Mouse (Mus musculus): ENCODE measurements around the gene Smarcd1.
"Not testable (repeated sequence)": the region's sequence is repeated elsewhere in the genome, so short reads cannot be mapped to it uniquely, and the experiment has no call there.

Smarcd1 gene

DNA sequence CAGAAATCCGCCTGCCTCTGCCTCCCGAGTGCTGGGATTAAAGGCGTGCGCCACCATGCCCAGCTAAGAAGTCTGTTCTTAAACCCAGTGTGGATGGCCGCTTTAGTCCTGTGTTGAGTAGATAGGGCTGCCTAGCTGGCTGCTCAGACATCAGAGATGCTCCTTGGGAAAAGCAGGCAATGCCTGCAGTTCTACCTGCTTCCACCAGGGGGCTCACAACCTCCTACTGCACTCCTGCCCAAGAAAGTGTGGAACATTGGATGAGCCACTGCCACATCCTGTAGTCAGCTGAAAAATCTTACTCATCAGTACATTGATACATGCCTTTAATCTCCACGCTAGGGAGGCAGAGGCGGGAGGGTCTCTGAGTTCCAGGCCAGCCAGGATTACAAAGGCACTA lies 12.9 kb downstream of the Smarcd1 start:
- DNase-seq (ENCODE audit: low read depth, low spot score), result peak; percentile 84

DNA sequence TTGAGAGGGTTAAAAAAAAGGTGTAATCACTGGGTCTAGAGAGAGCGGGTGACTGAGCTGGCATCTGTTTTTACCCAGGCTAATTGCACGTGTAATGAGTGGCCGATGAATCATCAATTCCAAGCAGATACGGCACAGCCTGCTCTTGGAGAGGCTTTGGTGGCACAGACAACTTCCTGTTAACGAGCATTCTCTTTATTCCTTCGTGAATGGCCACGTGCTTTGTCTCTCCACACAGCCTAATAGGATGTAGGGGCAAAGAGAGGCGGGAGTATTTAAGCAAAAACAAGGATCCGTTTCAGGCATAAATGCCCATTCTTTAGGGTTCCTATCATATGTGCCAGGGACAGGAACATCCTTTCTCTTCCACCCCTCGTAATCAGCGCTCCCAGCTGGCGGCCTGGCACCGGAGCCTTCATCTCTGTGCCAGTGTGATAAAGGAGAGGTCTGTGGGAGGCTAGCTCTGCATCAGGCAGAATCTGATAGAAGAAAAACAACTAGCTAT lies 13.5 kb downstream of the Smarcd1 start:
- no peak for DNase-seq (ENCODE audit: low read depth, low spot score)

DNA sequence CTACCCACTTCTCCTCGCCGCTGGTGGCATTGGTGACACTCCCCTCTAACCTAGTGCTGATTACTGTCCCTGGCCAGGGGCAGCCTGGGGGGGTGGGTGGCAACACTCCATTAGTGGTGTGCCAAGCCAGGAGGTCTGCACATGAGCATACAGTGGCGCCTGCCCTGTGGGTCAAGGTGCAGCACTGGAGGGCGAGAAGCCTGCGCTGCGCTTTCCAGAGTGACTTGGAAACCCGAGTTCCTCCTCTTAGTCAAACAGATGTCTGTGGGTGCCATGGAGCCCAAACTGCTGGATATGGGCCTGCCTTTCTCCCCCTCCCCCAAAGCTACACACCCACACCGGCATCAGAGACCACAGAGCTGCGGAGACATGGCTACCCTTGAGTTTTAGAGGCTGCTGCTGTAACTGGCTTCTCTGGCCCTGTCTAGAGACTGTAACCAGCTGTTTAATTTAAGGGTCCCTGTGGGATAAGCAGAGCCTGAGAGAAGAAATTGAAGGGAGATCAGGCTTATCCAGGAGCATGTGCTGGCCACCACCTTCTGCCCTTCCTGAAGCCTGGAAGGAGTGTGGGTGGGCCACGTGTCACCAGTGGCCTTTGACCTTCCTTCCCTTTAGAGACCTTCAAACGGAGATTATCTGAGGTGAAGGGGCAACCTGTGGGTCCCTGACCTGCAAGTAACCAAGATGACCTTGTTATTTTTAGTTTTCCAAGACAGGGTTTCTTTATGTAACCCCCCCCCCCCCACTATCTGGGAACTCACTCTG lies 14.2 kb downstream of the Smarcd1 start:
- DNase-seq (ENCODE audit: low read depth, low spot score), result no peak

DNA sequence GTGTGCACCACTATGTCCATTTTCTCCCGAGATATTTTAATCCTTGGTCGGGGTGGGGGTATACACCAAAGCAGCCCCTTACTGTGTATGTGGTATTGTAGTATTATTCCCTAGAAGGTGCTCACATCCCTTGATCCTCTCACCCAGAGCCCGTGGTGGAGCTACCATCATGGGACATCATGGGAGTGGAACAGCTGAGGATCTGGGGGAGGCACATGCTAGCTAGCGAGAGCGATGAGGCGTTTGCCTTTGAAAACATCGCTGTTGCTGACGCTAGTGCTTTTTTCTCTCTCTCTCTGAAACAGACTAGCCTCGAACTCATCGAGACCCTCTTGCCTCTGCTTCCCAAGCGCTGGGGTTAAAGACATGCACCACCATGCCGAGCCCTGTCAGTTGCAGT lies 14.9 kb downstream of the Smarcd1 start:
- no peak for DNase-seq (ENCODE audit: low read depth, low spot score)

DNA sequence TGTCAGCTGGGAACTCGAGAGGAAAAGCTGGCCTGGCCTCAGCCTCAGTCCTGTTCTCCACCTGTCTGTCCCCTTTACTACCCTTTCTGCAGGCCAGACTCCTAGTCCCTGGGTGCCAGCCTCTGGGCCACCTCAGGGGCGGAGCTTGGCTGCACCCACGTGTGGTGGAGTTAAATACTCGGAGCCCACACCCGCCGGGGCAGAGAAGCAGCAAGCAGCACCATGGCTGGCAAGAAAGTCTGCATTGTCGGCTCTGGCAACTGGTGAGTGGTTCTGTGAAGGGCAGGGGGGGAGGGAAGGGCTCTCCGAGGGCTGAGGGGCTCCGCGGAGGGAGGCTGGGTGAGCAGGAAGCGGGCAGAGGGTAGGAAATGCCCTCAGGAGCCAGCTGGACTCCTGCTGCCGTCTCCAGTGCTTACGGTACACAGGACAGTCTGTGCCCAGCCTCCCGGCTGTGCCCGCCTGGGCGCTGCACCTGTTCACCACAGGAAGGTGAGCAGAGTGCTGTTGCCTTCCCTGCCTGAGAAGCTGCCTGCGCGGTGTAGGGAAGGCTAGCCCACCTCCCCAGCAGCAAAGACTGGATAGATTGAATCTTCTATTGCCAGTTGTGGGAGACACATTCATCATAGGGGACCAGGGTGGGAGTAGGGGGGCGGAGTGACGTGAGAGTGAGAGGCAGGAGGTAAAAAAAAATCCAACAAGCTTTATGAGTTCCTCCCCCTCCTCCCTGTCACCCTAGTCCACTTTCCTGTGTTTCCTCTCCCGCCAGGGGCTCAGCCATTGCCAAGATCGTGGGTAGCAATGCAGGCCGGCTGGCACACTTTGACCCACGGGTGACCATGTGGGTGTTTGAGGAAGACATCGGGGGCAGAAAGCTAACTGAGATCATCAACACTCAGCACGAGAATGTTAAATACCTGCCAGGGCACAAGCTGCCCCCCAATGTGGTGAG lies 15.7 kb downstream of the Smarcd1 start, which contains the start of gene Gpd1:
Gene Gpd1 (plus strand): TSS at position 130 of the 949 bp plus-strand sequence.
- no peak for DNase-seq (ENCODE audit: low read depth, low spot score)

DNA sequence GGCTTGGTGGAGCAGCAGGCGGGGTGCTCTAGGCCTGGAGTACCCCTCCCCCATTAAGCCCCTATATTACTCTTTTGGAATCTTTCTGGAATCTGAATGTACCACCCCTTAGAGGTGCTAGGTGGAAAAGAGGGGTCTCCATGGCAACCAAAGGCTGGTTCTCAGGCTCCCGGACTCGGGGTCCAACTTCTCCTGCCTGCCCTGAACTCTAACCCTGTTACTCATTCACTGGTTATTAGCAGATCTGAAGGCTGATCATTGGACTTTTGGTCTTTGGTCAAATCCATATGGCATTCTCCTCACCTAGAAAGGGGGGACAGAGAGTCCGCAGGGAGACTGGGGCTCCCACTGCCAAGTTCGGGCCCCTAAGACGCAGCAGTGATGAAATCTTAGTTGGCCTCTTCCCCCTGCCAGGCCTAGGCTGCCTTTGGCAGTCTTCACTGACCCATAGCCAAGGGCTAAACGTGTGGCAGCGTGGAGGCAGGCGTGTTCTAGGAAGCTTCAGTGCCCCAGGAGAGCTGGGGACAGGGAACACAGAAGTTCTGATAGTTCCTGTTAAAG lies 16.6 kb downstream of the Smarcd1 start:
- DNase-seq (ENCODE audit: low read depth, low spot score), result no peak

DNA sequence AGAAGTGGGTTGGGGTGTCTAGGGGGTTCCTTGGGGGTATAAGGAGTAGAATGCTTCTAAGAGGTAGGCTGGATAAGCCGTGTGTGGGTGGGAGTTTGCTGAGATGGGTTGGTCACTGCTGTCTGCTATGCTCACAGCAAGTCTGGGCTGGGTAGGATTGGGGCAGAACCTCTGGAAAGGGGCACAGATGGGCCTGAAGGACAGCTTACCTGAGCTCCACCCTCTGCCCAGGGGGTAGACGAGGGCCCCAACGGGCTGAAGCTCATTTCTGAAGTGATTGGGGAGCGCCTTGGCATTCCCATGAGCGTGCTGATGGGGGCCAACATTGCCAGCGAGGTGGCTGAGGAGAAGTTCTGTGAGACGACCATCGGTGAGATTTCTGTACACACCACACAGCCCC lies 17.9 kb downstream of the Smarcd1 start:
- DNase-seq (ENCODE audit: low read depth, low spot score), result no peak

DNA sequence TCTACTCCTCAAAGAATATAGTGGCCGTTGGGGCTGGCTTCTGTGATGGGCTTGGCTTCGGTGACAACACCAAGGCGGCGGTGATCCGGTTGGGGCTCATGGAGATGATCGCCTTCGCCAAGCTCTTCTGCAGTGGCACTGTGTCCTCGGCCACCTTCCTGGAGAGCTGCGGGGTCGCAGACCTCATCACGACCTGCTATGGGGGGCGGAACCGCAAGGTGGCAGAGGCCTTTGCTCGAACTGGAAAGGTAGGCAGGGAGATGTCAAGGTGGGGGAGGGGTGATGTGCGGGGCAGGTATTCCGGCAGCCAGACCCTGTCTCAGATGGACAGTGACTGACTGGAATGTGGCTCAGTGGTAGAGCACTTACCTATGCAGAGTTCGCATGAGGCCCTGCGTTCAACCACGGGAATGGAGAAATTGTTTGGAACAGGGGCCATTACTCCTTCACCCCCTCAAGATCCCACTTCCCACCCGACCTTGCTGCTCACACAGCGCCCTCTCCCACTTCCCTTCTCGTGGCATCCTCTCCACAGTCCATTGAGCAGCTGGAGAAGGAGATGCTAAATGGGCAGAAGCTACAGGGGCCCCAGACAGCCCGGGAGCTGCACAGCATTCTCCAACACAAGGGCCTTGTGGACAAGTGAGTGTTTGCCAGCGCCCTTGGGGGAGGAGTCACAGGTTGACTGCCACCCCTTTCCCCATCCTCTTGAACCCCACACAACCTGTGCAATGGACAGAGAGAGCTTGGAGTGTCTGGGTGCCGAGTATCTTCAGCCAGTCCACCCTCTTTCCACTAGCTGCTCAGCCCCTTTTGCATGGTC lies 20.2 kb downstream of the Smarcd1 start:
- no peak for DNase-seq (ENCODE audit: low read depth, low spot score)

DNA sequence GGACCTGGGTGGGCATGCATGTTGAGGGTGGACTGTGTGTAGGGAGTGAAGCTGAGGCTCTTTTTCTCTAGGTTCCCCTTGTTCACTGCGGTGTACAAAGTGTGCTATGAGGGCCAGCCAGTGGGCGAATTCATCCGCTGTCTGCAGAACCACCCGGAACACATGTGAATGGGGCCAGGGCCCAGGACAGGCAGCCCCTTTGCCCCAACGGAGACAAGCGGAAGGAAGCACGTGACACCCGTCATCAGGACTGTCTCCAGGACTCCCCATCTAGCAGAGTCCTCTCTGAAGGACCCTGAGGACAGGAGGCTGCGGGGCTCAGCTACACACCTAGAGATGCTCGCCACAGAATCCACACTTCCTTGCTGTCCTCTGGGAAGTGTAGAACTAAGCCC lies 21.2 kb downstream of the Smarcd1 start:
- DNase-seq (ENCODE audit: low read depth, low spot score), result no peak

DNA sequence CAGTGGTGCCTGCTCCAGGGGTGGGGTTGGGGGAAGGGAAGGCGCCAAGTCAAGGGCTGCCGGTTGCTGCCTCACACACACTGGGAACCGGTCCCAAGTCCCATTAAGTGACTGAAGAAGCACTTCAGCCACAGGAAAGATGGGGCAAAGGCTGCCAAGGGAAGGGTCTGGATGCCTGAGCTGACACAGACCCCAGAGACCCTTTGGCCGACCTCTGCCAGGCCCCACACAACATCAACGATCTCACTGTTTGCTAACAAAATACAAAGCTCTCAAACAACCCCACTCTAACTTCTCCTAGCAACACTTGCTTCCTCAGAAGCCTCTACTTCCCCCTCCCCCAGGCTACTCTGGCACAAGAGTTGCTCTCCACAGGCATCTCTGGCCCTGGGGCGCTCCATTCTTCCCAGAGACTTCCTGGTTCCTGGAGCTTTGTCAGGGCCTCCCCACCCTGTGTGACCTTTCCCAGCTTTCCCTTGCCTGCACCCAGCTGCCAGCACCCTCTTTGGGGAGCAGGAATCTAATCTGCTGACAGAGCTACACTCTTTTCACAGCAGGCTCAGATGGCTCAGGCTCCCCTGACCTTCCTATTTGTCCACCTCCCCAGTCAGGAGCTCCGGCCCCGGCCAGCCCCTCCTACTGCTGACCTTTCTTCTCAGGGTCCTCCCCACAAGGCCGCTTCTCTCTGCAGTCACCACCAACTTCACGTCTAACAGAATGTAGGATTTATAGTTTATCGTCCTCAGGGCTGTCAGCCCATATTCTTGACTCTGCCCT lies 21.8 kb downstream of the Smarcd1 start:
- DNase-seq (ENCODE audit: low read depth, low spot score), result peak; percentile 55

DNA sequence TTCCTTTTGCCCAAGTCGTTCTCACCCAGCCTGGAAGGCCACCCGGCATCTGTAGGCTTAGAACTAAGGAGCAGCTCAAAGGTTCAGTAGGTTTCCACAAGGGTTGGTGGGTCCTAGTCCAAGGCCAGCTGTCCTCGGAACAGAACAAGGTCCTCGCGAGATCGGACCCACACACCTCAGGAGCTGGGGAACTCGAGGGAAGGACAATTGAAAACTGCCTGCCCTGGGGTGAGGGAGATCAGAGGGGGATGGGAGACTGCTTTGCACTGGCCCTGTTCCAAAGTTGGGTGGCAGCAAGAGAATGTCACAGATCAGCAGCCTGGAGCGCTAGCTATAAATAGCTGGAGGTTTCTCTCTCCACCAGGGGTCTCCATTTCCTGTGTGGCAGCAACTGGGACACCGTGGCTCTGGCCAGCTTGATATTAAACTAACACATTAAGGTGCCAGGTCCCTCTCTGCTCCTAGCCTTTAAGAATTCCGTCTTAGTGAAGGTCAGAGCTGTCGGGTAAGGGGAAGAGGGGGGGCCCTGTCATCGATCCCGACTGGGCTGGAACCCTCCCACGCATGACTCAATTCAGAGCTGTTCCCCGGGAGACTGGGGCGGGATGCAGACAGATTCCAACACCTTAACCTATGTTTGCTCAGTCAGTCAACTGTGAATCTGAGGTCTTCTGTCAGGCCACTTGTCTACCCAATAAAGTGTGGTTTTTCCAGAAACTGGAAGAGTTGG lies 22.5 kb downstream of the Smarcd1 start:
- peak; percentile 84 for DNase-seq (ENCODE audit: low read depth, low spot score)

DNA sequence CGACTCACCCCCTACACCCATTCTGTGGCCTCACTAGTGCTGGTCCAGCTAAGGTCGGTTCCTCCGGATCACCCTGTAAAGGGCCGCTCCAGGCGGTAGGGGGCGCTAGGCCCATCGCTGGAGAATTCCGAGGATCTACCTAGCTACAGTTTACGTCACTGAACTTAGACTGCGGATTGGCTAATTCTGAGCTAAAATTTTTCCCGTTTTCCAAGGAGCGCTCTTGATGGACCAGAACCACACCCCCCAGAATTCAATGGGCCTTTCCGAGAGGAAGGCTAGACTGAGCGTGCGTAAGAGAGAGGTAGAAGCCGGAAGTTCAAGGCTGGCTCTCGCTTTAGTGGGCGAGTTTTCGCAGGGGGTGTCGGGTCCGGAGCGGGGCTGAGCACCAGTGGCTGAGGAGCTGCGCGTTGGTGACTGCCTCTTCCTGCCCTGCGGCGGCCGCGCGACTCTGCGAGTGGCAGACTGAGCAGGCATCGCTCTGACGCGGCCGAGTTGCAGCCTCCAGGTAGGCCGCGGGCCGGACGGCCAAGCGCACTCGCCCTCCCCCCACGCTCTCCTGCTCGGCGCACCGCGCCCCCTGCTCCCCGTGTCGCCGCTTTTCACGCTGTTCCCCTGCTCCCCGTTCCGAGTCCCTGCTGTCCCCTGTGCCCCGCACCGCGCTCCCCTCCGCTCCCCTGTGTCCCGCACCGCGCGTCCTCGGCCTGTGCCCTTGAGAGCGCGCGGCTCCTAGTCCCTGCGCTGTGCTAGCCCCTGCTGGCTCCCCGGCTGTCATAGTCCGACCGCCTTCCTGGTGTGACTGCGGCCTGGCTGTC lies 23.6 kb downstream of the Smarcd1 start, which contains the start of gene Cox14:
Gene Cox14 (plus strand): TSS at position 278 of the 815 bp plus-strand sequence.
- DNase-seq (ENCODE audit: low read depth, low spot score), result peak; percentile 99

DNA sequence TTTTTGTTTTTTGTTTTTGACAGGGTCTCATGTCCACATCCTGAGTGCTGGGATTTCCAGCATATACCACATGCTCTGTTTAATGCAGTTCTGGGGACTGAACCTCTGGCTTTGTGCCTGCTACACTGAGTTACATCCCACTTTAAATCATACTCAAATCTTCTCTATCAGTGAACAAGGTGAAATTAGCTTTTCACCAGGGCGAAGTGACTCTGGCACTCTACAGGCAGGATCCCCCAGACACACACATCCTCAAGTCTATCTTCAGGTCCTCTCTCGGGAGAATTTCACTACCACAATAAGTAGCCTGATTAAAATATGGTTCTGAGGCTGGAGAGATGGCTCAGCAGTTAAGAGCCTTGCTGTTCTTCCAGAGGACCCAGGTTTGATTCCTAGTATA lies 24.6 kb downstream of the Smarcd1 start:
- no peak for DNase-seq (ENCODE audit: low read depth, low spot score)

DNA sequence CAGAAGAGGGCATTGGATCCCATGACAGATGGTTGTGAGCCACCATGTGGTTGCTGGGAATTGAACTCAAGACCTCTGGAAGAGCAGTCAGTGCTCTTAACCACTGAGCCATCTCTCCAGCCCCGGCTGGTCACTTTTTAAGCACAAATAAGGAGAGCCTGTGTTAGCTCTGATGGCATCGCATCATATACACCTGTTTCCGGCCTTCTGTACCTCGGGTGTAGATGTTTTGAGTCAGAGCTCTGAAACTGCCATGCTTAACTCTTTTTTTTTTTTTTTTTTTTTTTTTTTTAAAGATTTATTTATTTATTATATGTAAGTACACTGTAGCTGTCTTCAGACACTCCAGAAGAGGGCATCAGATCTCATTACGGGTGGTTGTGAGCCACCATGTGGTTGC lies 25.1 kb downstream of the Smarcd1 start:
- not testable (repeated sequence) for DNase-seq (ENCODE audit: low read depth, low spot score)

DNA sequence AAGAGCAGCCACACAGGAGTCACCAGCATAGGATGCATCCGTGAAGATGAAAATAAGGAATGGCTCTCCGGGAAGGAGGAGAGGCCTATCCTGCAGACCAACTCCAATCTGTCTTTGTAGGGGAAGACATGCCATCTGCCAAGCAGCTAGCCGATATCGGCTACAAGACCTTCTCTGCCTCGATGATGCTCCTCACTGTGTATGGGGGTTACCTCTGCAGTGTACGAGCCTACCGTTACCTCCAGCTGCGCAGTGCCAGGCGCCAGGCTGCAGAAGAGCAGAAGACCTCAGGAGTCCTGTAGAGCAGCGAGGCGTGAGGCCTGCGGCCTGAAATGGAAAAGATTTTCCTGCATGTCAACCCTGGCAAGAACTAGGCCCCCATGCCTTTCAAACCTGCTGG lies 25.6 kb downstream of the Smarcd1 start:
- no peak for DNase-seq (ENCODE audit: low read depth, low spot score)

DNA sequence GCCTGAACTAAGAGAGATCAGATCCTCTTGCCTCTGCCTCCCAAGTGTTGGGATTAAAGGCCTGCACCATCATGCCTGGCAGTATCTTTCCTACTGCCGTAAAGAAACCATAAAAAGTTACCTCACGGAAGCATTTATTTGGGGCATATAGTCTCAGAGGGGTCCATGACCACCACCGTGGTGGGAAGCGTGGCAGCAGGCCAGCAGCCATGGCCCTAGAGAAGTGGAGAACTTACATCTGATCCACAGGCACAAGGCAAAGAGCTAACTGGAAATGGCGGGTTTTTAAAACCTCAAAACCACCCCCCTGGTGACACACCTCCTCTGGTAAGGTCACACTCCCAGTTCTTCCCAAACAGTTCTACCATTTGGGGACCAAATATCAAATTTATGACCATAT lies 26.3 kb downstream of the Smarcd1 start:
- no peak for DNase-seq (ENCODE audit: low read depth, low spot score)

DNA sequence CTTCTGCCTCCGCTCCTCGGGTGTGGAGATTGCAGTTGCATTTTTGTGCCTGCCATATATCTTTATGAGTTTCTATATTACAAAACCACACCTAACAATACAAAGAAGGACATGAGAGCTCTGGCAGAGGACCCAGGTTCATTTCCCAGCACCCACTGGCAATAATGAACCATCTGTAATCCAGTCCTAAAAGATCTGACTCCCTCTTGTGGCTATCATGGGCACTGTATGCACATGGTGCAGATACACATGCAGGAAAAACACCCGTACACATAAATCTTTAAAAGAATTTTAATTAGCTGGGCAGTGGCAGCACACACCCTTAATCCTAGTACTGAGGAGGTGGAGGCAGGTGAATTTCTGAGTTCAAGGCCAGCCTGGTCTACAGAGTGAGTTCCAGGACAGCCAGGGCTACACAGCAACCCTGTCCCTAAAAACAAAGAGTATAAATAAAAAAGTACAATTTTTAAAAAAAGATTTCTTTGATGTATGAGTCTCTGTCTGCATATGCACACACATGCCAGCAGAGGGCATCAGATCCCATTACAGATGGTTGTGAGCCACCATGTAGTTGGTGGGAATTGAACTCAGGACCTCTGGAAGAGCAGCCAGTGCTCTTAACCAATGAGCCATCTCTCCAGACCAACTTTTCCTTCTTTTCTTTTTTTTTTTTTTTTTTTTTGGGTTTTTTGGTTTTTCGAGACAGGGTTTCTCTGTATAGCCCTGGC lies 27.3 kb downstream of the Smarcd1 start:
- DNase-seq (ENCODE audit: low read depth, low spot score), result peak; percentile 59

DNA sequence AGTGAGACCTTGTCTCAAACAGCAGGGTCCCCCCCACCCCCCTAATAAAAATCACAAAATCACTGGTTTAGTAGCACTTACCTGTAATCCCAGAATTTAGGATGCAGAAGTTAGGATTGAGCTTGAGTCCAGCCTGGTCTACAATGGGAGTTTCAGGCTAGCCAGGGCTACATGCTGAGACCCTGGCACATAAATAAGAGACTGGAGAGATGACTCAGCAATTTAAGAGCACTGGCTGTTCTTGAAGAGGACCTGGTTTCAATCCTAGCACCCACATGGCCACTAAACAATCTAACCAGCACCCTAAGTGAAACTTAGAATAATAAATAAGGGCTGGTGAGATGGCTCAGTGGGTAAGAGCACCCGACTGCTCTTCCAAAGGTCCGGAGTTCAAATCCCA lies 29.2 kb downstream of the Smarcd1 start:
- DNase-seq (ENCODE audit: low read depth, low spot score), result no peak
